Mouse (Mus musculus) heart, postnatal 0 days (tissue): ENCODE measurements around the gene Acvrl1.

Experiments used
- CTCF ChIP-seq: IDR thresholded peaks from 2 replicates; pipeline ENCODE4 v1.5.1; 2016; ENCODE audit warnings: antibody characterized with exemption, control low read depth, low read depth
- EP300 ChIP-seq: IDR thresholded peaks from 2 replicates; pipeline ENCODE4 v1.6.1; 2016; ENCODE audit warnings: antibody characterized with exemption, low read depth

GRCm38 (mm10) chr15:101144779-101145178 is 16.5 kb downstream of the Acvrl1 start:
- no peak for TF ChIP-seq CTCF
- no peak for TF ChIP-seq EP300
